Comparison of ENCODE assay signal across 8 mouse cellular contexts in the genomic region with DNA sequence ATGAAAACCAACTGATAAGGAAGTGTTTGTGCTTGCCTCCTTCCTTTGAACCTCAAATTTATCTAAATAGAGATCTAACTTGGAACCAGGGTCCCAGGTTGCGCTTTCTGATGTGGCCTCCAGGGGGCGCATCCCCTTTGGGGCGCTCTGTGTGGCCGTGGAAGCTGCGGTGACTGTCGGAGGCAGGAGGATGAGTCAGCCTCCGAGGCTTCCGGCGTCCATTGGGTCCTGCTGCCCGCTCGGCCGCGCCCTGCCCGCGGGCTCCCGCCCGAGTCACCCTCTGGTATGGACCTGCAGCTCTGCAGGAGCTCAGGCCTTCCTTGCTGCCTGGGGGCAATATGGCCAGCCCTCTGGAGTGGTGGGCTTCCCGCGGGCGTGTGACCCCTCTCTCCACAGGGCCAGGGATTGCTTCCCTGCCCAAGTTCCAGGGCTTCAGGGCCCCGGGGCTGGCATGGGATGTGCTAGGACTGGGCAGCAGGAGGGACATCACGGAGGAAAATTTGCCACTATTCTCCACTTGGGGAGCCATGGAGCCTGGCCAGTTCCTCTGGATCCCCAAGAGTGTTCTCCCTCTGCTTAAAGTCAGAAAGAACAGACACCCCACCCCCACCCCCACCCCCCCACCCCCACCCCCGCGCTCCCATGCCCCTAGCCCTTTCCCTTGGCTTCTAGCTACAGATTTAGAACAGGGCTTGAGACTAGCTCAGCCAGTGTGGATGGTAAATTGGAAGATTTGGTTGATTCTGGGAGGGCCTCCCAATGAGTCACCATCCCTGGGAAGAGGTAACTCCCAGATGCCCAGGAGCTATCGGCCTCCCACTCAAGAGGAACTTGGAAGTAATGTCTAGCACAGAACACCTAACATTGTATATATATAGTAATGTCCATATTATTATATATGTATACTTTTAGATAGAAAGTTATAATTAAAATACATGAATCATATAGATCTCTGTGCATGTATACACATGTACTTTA. TPM values are rescaled to one million over a fixed set of nuclear protein-coding genes. Genes with fewer than 3 reads are reported as not detected.
DNase-seq lines count a peak whose midpoint lies in the region; ATAC-seq and TF ChIP-seq lines count a peak whose summit lies in the region.

No protein-coding gene starts in this region.

- WGBS in bone marrow, adult 2 months = 2% methylated on average over 25 of the region's 25 CpGs
- 2% methylated on average over 23 of the region's 25 CpGs for WGBS in embryonic facial prominence, embryonic 14.5 days
- WGBS in kidney, embryonic 14.5 days = 3% methylated on average over 25 of the region's 25 CpGs

- peak overlapping the region; percentile 67 for H3K4me2 ChIP-seq in embryonic facial prominence, embryonic 14.5 days (ENCODE audit: low read depth, low read length)
- H3K4me2 ChIP-seq in kidney, embryonic 14.5 days (replicated peaks; ENCODE audit: low read depth, low read length) = peak overlapping the region; percentile 92

- no peaks in the 10 kb centered on the region for H3K9me3 ChIP-seq in embryonic facial prominence, embryonic 14.5 days (ENCODE audit: control insufficient read depth, low read length)
- no peaks in the 10 kb centered on the region for H3K9me3 ChIP-seq in kidney, embryonic 14.5 days (ENCODE audit: control insufficient read depth, low read length)

- H3K36me3 ChIP-seq in embryonic facial prominence, embryonic 14.5 days (ENCODE audit: control insufficient read depth, insufficient read depth, low read length) = no peaks in the 10 kb centered on the region
- H3K36me3 ChIP-seq in kidney, embryonic 14.5 days (ENCODE audit: control insufficient read depth, insufficient read depth, low read length) = no peaks in the 10 kb centered on the region

- TF ChIP-seq POLR2A in bone marrow, adult 2 months (IDR thresholded peaks at IDR 0.05; ENCODE audit: borderline replicate concordance, control insufficient read depth, low read depth, low read length) = peak; percentile 57; the same call in 1 of the 2 replicates

- peaks cover 4% of the 10 kb centered on the region for H3K4me1 ChIP-seq in bone marrow, adult 2 months (ENCODE audit: control insufficient read depth, insufficient read depth, low read length)
- peaks cover 22% of the 10 kb centered on the region for H3K4me1 ChIP-seq in embryonic facial prominence, embryonic 14.5 days (ENCODE audit: control insufficient read depth, insufficient read depth, low read length)
- peaks cover 16% of the 10 kb centered on the region; the same call in 1 of the 2 replicates for H3K4me1 ChIP-seq in kidney, embryonic 14.5 days (ENCODE audit: control insufficient read depth, insufficient read depth, low read length)

- TF ChIP-seq CTCF in bone marrow, adult 2 months (IDR thresholded peaks at IDR 0.05; ENCODE audit: control insufficient read depth, insufficient read depth, low read length) = peak; percentile 94

- H3K27me3 ChIP-seq in embryonic facial prominence, embryonic 14.5 days (replicated peaks; ENCODE audit: control insufficient read depth, insufficient read depth, low read length) = no peaks in the 10 kb centered on the region
- H3K27me3 ChIP-seq in kidney, embryonic 14.5 days (ENCODE audit: control insufficient read depth, insufficient read depth, low read length) = no peaks in the 10 kb centered on the region

- peak overlapping the region; percentile 61 for H3K9ac ChIP-seq in embryonic facial prominence, embryonic 14.5 days (ENCODE audit: low read depth, low read length)
- peak overlapping the region; percentile 61 for H3K9ac ChIP-seq in kidney, embryonic 14.5 days (ENCODE audit: low read depth, low read length)

- peak; percentile 82 for ATAC-seq in embryonic facial prominence, embryonic 14.5 days (ENCODE audit: low read depth)
- ATAC-seq in kidney, embryonic 14.5 days (ENCODE audit: low FRiP score, low TSS enrichment) = peak; percentile 86

- H3K4me3 ChIP-seq in bone marrow, adult 2 months (replicated peaks; ENCODE audit: control insufficient read depth, low read depth, low read length) = peak overlapping the region; percentile 29
- H3K4me3 ChIP-seq in embryonic facial prominence, embryonic 14.5 days (ENCODE audit: low read depth, low read length) = peak overlapping the region; percentile 38
- H3K4me3 ChIP-seq in kidney, embryonic 14.5 days (ENCODE audit: low read length) = peak overlapping the region; percentile 45

- DNase-seq in 416B (ENCODE audit: low read depth) = peak; percentile 94
- DNase-seq in embryonic facial prominence, embryonic 14.5 days (ENCODE audit: low spot score) = peak; percentile 87
- peak; percentile 78 to 81 for DNase-seq in heart, adult 9 months (ENCODE audit: low spot score in 2 of 2)
- DNase-seq in liver = peak; percentile 84
- peak; percentile 82 to 88 for DNase-seq in monocyte, adult 2 months (ENCODE audit: low read depth in 1 of 2, low spot score in 2 of 2)
- peak; percentile 54 to 78 for DNase-seq in spleen, postnatal 14 days (ENCODE audit: low spot score in 2 of 2)

- peak overlapping the region; percentile 87 for H3K27ac ChIP-seq in bone marrow, adult 2 months (ENCODE audit: control insufficient read depth, insufficient read depth, low read depth, low read length, poor library complexity)
- peak overlapping the region; percentile 36; the same call in 1 of the 2 replicates for H3K27ac ChIP-seq in embryonic facial prominence, embryonic 14.5 days (replicated peaks; ENCODE audit: low read depth, low read length)
- H3K27ac ChIP-seq in kidney, embryonic 14.5 days (ENCODE audit: low read depth, low read length) = peak overlapping the region; percentile 67; the same call in 1 of the 2 replicates

RNA-seq across cellular contexts. Expression of a gene that starts 46.1 kb away (rescaled TPM):
- 0.45 TPM in 1 of 2 replicates, not detected in the other for polyA plus RNA-seq in bone marrow, adult 2 months (2011; ENCODE audit: insufficient read depth, insufficient read length, low replicate concordance, missing spikeins)
- 1.0 and 1.4 TPM in 2 replicates for polyA plus RNA-seq in embryonic facial prominence, embryonic 14.5 days (2014; fragmentation: Nextera tagmentation; extraction: Ambion mirVana)
- polyA plus RNA-seq in kidney, embryonic 14.5 days (2014; fragmentation: Nextera tagmentation; extraction: Ambion mirVana) = 3.8 and 6.1 TPM in 2 replicates

Comparison
In these comparisons a context has a peak if more than half of its experiments do, and no peak if none do; other contexts are left out.
1. Peak in every context shown above with its lines: DNase-seq, ATAC-seq, H3K4me3 ChIP-seq and H3K27ac ChIP-seq.
2. H3K27ac ChIP-seq: peak in every context shown above with its lines; median percentile 87 in bone marrow, adult 2 months; 67 in kidney, embryonic 14.5 days; 36 in embryonic facial prominence, embryonic 14.5 days.